Mouse (Mus musculus): ENCODE data around the gene Ceacam12.
"Not testable (repeated sequence)": the region's sequence is repeated elsewhere in the genome, so short reads cannot be mapped to it uniquely, and the experiment has no call there.

DNA sequence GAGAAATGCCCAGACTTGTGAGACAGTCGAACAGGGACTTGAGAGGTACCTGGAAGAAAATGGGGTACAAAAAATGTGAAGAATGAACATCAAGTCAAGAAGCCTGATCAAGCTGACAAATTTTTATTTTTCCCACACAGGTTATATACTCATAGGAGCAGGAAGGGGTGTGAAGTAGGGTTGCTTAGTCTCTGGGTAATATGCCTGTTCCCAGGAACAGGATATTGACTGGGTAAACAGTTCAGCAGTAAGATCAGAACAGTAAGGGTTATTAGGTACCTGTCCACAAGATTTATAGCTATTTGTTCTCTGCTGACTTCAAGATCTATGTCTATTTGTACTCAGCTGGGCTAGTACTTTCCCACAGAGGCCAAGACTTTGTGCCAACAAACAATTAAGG is 8.1 kb downstream of the Ceacam12 start:
- not testable (repeated sequence) for TF ChIP-seq CTCF (IDR thresholded peaks at IDR 0.05; ENCODE audit: control insufficient read depth, insufficient read depth, insufficient read length); MAX (IDR thresholded peaks at IDR 0.05)
